Mouse (Mus musculus) MEL (cell line): ENCODE data around the gene Tnc.

Source experiments
- CHD2 ChIP-seq: IDR thresholded peaks from 2 replicates; pipeline ENCODE4 v1.6.1; 2011; ENCODE audit warnings: low read length, improper control_type of control experiment
- E2F4 ChIP-seq: IDR thresholded peaks from 2 replicates; pipeline ENCODE4 v1.6.1; 2011; ENCODE audit warnings: low read depth, low read length, improper control_type of control experiment, borderline replicate concordance
- GABPA ChIP-seq: IDR thresholded peaks from 2 replicates; pipeline ENCODE4 v1.6.1; 2012; ENCODE audit warnings: low read depth, mild to moderate bottlenecking, inconsistent platforms, low read length, improper control_type of control experiment, moderate library complexity
- NELFE ChIP-seq: IDR thresholded peaks from 2 replicates; pipeline ENCODE4 v1.6.1; 2011; ENCODE audit warnings: low read depth, low read length, improper control_type of control experiment

DNA sequence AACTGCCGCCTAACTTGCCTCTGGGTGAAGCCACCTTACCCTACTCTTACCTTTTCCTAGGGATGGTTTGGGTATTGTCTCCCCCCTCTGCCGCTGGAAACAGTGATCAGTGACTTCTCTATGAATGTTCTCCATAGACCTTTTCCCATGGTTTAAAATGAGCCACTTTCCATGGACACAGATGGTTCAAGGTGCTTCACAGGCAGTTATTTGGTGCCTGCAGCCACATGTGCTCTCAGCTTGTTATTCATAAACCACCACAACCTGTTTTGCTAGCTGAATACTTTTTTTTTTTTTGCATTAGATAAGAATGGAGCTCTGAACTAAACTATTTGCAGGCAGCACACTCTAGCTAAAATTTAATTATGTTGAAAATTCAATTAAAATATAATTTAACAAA lies 116.0 kb downstream of the Tnc start:
- TF ChIP-seq NELFE (no peak), E2F4 (no peak), CHD2 (no peak), GABPA (no peak)
